Mouse (Mus musculus): Measurements from ENCODE around the gene Oas3.

GRCm38 (mm10) chr5:120733696-120734095 lies 43.8 kb downstream of the Oas3 start:
- no peak for TF ChIP-seq CTCF (IDR thresholded peaks at IDR 0.05; ENCODE audit: insufficient read depth, low read length)
- TF ChIP-seq POLR2A (IDR thresholded peaks at IDR 0.05; ENCODE audit: borderline replicate concordance, extremely low read depth, low read depth, low read length), result no peak

Data from lung, adult 2 months (tissue).